Mouse (Mus musculus) ZHBTc4 (cell line): ENCODE data around the gene Cd63.

Experiments used
- DNase-seq: peaks from one replicate; pipeline ENCODE4 v3.0.0-alpha.2; 2011; ENCODE audit warnings: low read depth, low spot score

Cd63 gene

GRCm38 (mm10) chr10:128900698-128901097 is at the start of gene Cd63:
TSS of gene Cd63 (plus strand) at chr10:128900989.
- peak; percentile 94 for DNase-seq

- no peak for DNase-seq
These were observed 39.6 kb upstream of the Cd63 start for GRCm38 (mm10) chr10:128861176-128861575.

GRCm38 (mm10) chr10:128866042-128866441 is 34.7 kb upstream of the Cd63 start:
- peak; percentile 49 for DNase-seq

- no peak for DNase-seq
These were observed 34.3 kb upstream of the Cd63 start for GRCm38 (mm10) chr10:128866518-128866917.

GRCm38 (mm10) chr10:128870341-128870740 is 30.4 kb upstream of the Cd63 start:
- DNase-seq: no peak

GRCm38 (mm10) chr10:128878291-128878690 is 22.5 kb upstream of the Cd63 start:
- DNase-seq: no peak

- no peak for DNase-seq
These were observed 22.0 kb upstream of the Cd63 start for GRCm38 (mm10) chr10:128878811-128879210.

GRCm38 (mm10) chr10:128882067-128882466 is 18.7 kb upstream of the Cd63 start:
- DNase-seq: no peak

GRCm38 (mm10) chr10:128888941-128889827 is 11.6 kb upstream of the Cd63 start:
- DNase-seq: peak; percentile 71

GRCm38 (mm10) chr10:128889846-128890245 is 10.9 kb upstream of the Cd63 start:
- DNase-seq: no peak

GRCm38 (mm10) chr10:128890383-128891295 is 10.2 kb upstream of the Cd63 start:
- DNase-seq: no peak

GRCm38 (mm10) chr10:128891296-128892094 is 9.3 kb upstream of the Cd63 start, which contains the start of gene Gdf11:
TSS of gene Gdf11 (minus strand) at chr10:128891718.
- peak; percentile 83 for DNase-seq

GRCm38 (mm10) chr10:128892246-128892645 is 8.5 kb upstream of the Cd63 start:
- DNase-seq: no peak

GRCm38 (mm10) chr10:128895437-128895836 is 5.4 kb upstream of the Cd63 start:
- peak; percentile 91 for DNase-seq

GRCm38 (mm10) chr10:128895952-128896693 is 4.7 kb upstream of the Cd63 start:
- DNase-seq: no peak

- no peak for DNase-seq
These were observed 4.0 kb upstream of the Cd63 start for GRCm38 (mm10) chr10:128896807-128897206.

- DNase-seq: no peak
These were observed 3.3 kb upstream of the Cd63 start for GRCm38 (mm10) chr10:128897501-128897900.

GRCm38 (mm10) chr10:128899759-128900490 is 864 bp upstream of the Cd63 start:
- DNase-seq: no peak

- no peak for DNase-seq
These were observed 620 bp downstream of the Cd63 start for GRCm38 (mm10) chr10:128901409-128901808.

- DNase-seq: no peak
These were observed 1.7 kb downstream of the Cd63 start for GRCm38 (mm10) chr10:128902409-128902988.
